Mouse (Mus musculus): ENCODE results near the gene Etfbkmt. TPM values are rescaled to one million over a fixed set of nuclear protein-coding genes. Genes with fewer than 3 reads are reported as not detected.

Gene Etfbkmt
- 28.7 TPM for polyA plus RNA-seq (2015; fragmentation: Illumina TruSeq; extraction: RNeasy Lipid Tissue Mini Kit (QIAGEN cat#74804); ENCODE audit: insufficient read depth, low replicate concordance)

GRCm38 (mm10) chr6:149139471-149139870, at the start of gene Etfbkmt:
Gene Etfbkmt (plus strand): TSS chr6:149139849.

GRCm38 (mm10) chr6:149101076-149101942, 38.3 kb upstream of the Etfbkmt start, which contains the start of gene Dennd5b:
Gene Dennd5b (minus strand): TSS chr6:149101680.

GRCm38 (mm10) chr6:149129870-149130269, 9.8 kb upstream of the Etfbkmt start, which contains the start of gene Gm10203:
Gene Gm10203 (plus strand): TSS chr6:149130170.

DNA sequence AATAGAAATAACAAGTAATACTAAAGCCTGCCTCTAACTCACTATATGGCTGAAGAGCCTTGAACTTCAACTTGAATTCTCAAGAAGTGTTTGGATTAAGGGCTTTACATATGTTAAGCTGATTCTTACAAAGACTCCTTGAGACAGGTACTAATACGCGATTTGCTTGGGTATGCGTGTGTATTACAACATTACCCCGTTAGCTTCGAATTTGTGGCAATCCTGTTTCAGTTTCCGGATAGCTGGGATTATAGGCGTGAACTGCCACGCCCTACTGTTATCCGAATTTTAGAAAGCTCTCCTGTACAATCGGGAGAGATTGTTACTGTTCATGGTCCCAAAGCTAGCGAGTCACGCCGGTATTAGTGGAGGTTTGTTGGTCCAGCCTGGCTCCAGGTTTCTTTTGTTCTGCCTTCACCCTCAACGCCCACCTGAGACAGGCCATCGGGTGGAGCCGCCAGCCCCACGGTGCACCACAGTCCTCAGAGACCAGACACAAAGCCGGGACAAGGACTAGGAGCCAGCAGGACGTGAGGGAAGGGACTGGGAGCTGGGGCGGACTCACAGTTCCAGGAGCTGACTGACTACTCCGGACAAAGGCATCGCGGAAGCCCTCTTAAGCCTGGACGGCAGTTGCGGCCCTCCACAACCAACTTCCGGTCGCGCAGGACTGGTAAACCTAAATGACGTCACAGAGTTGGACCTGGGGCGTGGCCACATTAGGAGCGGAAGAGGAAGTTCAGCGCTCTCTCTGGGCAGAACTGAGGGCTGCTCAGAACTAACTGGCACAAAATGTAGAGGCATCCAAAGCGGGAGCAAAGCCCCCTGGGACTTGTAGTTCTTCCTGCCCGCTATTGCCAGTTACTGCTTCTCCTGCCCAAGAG, 48.6 kb downstream of the Etfbkmt start, which contains the start of gene Amn1:
Gene Amn1 (minus strand): TSS at position 672 of the 884 bp plus-strand sequence.

Other genes starting within 250 kb of the Etfbkmt start
- 15.3 TPM for gene Caprin2, start 243.6 kb upstream of the Etfbkmt start, polyA plus RNA-seq (2015; fragmentation: Illumina TruSeq; extraction: RNeasy Lipid Tissue Mini Kit (QIAGEN cat#74804); ENCODE audit: insufficient read depth, low replicate concordance)
- gene Sinhcaf, start 193.4 kb upstream of the Etfbkmt start, polyA plus RNA-seq (2015; fragmentation: Illumina TruSeq; extraction: RNeasy Lipid Tissue Mini Kit (QIAGEN cat#74804); ENCODE audit: insufficient read depth, low replicate concordance), result 50.2 TPM
- gene Dennd5b, start 38.2 kb upstream of the Etfbkmt start, polyA plus RNA-seq (2015; fragmentation: Illumina TruSeq; extraction: RNeasy Lipid Tissue Mini Kit (QIAGEN cat#74804); ENCODE audit: insufficient read depth, low replicate concordance), result 21.1 TPM
- gene Gm10203, start 9.7 kb upstream of the Etfbkmt start, polyA plus RNA-seq (2015; fragmentation: Illumina TruSeq; extraction: RNeasy Lipid Tissue Mini Kit (QIAGEN cat#74804); ENCODE audit: insufficient read depth, low replicate concordance), result not detected
- 18.7 TPM for gene Amn1, start 48.9 kb downstream of the Etfbkmt start, polyA plus RNA-seq (2015; fragmentation: Illumina TruSeq; extraction: RNeasy Lipid Tissue Mini Kit (QIAGEN cat#74804); ENCODE audit: insufficient read depth, low replicate concordance)
- 85.6 TPM for gene Resf1, start 169.6 kb downstream of the Etfbkmt start, polyA plus RNA-seq (2015; fragmentation: Illumina TruSeq; extraction: RNeasy Lipid Tissue Mini Kit (QIAGEN cat#74804); ENCODE audit: insufficient read depth, low replicate concordance)